Mouse (Mus musculus) heart, adult 11 months (tissue): ENCODE measurements around the gene Colgalt2.

ENCODE experiments used
- DNase-seq: peaks from one replicate; pipeline ENCODE4 v3.0.0; 2022

Gene Colgalt2

DNA sequence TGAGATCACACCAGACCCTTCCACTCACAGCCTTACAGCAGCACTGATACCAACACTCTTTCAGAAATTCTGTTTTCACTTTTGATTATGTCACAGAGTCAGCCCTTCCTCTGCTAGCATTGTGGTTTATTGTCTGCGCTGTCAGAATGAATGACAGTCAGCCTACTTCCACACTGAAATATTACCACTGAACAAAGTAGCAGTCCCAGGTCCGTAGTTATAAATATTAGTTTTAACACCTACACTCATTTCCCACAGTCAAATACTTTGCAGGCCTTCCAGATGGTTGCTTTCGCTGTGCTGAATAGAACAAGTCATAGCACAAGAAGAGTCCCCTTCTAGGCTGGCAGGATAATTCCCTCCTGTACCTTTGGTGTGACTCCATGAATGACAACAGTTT lies 22.7 kb downstream of the Colgalt2 start:
- DNase-seq = peak; percentile 23

DNA sequence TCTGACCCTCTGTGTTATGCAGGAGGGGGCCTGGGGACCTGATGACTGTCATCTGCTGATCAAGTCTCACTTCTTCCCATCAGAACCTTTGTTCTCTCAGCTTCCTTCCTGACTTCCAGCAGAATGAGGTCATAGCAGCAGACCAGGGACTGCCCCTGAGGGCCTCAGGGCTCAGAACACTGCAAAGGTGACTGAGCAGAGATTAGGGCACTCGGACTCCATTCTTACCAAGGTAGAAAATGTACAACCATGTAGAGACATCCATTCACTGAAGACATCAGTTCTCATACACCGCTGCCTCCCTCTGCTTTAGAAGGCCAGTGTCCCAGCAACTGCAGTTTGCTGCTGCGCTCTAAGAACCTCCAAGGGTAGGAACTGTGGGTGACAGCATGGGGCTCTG lies 23.4 kb downstream of the Colgalt2 start:
- peak; percentile 89 for DNase-seq

GRCm38 (mm10) chr1:152427912-152428581 lies 28.4 kb downstream of the Colgalt2 start:
- DNase-seq = peak; percentile 53

DNA sequence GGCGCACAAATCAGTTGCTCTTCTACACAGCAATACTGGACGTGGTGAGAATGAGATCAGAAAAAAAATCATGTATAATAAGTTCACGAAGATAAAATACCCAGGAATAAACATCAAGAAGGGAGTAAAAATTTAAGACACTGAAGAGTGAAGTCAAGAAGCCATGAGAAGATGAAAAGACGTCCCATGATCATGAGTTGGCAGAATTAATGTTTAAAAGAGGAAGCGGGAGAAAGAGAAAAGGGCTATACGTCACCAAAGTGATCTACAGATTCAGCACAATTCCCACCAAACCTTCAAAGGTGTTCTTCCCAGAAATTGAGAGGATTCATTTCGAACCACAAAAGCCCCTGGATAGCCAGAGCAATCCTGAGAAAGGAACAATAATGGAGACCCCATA lies 30.2 kb downstream of the Colgalt2 start:
- no peak for DNase-seq

DNA sequence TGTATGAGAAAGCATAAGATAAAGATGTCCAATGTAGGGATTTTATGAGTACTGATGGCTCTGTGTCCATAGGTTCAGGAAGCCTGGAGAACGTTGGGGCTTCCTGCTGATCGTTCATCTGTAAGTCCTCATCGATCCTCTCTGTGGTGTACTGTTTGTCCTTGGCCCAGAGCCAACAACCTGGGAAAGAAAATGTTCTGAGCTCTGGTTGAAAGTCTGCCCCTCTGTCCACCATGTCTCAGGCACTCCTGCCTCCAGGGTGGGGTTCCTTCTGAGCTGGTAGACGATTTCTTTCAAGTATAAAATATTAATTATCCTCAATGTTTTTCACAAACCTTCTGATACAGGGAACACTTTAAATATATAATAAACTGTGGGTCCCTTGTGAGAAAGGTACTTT lies 34.5 kb downstream of the Colgalt2 start:
- peak; percentile 68 for DNase-seq

DNA sequence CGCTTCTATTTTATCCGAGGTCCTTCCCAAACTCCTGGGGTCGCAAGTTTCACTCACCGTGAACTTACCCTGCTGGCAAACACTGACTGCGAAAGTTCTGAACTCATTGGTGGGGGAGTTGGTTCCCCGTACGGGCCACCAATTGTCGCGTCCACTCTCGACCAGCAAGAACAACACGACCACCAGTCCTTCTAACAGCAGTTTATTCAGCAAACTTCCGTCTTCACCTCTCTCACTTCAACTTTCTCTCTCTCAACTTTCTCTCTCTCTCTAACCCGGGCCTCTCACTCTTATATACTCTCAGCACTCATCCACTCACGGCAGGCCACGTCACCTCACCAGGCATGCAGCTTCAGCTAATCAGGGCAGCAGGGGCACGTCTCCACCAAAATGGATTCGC lies 37.9 kb downstream of the Colgalt2 start:
- DNase-seq = peak; percentile 90

- peak; percentile 59 for DNase-seq
Observed at GRCm38 (mm10) chr1:152439408-152439807, 39.8 kb downstream of the Colgalt2 start.

GRCm38 (mm10) chr1:152439874-152440273 lies 40.2 kb downstream of the Colgalt2 start:
- DNase-seq = peak; percentile 76

GRCm38 (mm10) chr1:152444630-152445029 lies 45.0 kb downstream of the Colgalt2 start:
- peak; percentile 44 for DNase-seq

DNA sequence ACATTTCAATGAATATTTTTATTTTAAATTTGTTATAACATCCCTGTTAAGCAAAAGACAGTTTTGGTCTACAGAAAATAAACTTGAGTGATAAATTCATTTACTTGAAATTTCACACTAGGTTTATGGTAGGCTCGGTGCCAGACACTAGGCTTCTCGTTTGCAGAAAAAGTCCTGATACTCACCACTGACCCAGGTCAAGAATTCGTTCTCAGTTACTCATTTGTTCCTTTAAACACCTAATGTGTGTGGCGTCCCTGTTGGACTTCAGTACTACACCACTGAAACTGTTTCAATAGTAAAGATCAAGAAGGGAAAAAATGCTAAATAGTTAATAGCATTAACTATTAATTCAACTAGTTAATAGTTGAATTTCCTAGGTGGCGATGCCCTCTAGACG lies 46.3 kb downstream of the Colgalt2 start:
- no peak for DNase-seq

- DNase-seq = peak; percentile 94
Observed at GRCm38 (mm10) chr1:152454536-152454935, 54.9 kb downstream of the Colgalt2 start.

DNA sequence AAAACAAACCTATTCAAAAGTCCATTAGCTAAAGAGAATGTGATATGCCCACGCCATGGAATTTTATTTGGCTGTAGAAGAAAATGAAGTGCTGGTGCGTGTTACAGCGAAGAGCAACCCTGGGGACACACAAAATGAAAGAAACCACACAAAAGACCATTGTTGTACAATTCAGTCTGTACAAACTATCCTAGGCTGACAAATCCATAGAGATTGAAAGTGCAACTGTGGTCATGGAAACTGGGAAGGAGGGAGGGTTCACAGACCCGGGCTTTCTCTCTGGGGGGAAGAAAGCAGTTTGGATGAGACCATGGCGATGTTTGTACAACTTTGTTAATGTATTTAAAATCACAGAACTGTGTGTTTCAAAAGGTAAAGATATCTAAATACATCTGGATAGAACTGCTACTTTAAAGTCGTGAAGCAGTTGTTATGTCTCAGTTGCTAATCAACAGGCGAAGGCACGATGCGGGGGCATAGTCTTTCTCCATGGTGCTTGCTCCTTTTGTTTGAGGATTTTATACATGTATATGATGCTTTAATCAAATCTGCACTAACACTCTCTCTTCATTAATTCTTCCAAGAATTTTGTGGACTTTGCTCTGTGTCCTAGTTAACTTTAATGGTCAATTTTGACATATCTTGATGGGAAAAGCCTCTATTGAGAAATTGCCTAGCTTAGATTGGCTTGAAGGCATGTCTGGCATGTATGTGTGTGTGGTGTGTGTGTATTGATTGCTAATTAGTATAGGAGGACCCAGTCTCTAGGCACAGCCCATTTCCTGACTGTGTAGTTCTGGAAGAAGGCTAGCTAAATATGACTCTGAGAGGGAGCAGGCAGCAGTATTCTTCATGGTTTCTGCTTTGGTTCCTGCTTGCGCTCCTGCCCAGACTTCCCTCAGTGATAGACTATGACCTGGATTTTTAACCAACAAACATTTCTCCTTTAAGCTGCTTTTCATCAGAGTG lies 55.9 kb downstream of the Colgalt2 start:
- peak; percentile 92 for DNase-seq

- DNase-seq = no peak
Observed at GRCm38 (mm10) chr1:152456266-152456665, 56.6 kb downstream of the Colgalt2 start.

- peak; percentile 94 for DNase-seq
Observed at GRCm38 (mm10) chr1:152457596-152457995, 58.0 kb downstream of the Colgalt2 start.

GRCm38 (mm10) chr1:152458996-152459395 lies 59.4 kb downstream of the Colgalt2 start:
- DNase-seq = no peak

- DNase-seq = peak; percentile 92
Observed at GRCm38 (mm10) chr1:152460931-152461330, 61.3 kb downstream of the Colgalt2 start.

- peak; percentile 99 for DNase-seq
Observed at GRCm38 (mm10) chr1:152461814-152462213, 62.2 kb downstream of the Colgalt2 start.

GRCm38 (mm10) chr1:152462348-152462747 lies 62.7 kb downstream of the Colgalt2 start:
- DNase-seq = peak; percentile 98

DNA sequence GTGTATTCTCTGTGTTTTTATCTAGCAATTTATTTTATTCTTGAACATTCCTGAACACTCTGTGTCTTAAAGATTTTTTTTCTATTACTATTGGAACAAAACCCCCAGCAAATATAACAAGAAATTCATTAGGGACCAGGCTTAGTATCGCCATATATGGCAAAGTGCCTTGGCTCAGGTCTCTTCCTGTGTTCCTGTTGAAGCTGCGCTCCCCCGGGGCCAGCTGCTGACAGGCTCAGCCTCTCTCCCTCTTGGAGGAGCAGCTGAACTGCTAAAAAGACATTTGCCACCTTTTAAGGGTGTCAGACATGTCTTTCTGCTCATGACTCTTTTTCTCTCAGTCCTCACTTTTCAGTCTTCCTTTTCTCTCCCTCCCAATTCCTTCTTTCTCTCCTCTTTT lies 66.7 kb downstream of the Colgalt2 start:
- peak; percentile 96 for DNase-seq

DNA sequence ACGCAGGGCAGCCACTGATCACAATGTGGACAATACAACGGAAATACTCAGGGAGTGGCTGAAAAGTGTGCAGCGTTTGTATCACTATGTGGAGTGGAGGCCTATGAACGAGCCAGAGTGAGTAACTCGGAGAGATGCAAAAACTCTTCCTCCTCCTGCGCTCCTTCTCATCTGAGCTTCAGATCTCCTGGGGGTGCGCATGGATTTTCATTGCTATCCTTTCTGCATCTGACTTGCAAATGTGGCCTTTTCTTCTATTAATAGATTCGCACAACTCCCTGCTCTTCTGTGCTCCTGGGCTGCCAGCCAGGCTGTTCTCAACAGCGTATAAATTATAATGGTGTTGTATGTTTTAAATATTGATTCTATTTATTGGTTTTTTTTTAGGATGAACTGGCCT lies 68.8 kb downstream of the Colgalt2 start:
- DNase-seq = peak; percentile 83

DNA sequence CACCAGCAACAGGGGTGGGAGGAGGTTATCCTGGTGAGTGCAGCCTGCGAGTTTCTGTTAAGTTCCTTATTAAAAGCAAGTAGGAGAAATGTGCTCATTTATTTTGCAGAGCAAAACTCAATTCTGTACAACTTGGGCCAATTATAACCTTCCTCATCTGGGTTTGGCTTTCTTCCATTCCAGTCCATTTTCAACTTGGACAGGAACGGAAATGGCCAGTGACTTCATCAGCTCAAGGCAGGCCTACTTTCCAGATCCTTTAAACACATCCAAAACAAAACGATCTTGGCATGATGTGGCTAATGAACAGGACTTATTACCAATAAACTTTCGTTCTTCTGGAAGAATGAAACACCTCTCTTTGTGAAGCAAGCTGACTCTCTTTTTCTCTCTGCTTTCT lies 76.5 kb downstream of the Colgalt2 start:
- DNase-seq = peak; percentile 91

- DNase-seq = peak; percentile 74
Observed at GRCm38 (mm10) chr1:152490842-152491241, 91.2 kb downstream of the Colgalt2 start.

- peak; percentile 42 for DNase-seq
Observed at GRCm38 (mm10) chr1:152492258-152492657, 92.6 kb downstream of the Colgalt2 start.

DNA sequence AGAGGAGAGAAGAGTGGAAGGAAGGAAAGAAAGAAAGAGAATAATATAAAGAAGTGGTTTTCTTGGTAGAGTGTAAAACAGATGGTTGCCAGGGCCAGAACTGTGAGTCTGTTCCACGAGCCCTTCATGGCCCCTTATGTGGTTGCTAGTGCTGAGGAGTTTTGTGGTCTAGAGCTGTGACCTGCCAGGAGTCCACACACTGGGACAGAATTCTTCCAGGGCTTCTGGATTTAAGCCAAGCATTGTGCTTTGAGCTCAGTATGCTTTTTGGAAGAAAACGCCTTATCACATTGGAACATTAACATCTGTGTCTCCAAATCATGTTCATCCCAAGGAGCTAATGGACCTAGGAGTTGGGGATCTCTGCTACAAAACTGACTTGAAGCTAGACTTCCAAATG lies 97.2 kb downstream of the Colgalt2 start:
- peak; percentile 91 for DNase-seq
